Mouse (Mus musculus) CD4-positive, CD25-positive, alpha-beta regulatory T cell, adult 9 weeks (primary cell): ENCODE measurements around the gene H2al3. TPM values are rescaled to one million over a fixed set of nuclear protein-coding genes. Genes with fewer than 3 reads are reported as not detected.

Source experiments
- polyA plus RNA-seq: library from polyadenylated mRNA; unstranded; fragments of 100-300 nt; shearing (Covaris generic); gene quantifications from one replicate; pipeline ENCODE4 v1.2.1, GENCODE M21; 2017

Gene H2al3
- polyA plus RNA-seq: not detected

DNA sequence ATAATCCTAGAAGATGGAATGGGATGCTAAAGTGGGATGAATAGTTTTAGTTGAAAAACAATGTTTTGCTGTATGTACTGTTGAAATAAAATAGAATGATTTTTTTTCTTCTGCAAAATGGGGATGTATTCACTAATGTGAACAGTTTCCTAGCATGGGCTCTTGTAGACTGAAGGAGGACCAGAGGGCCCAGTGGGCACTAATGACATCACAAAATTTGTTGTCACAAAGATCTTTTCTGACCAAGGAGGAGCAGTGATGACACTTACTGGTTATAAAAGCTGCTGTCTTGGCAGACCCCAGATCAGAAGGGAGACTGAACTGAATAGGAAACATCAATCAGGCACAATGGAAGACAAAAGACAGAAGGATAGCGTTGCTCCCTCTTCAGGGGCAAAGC lies at the start of gene H2al3:
TSS of gene H2al3 (plus strand) at position 301 of the 400 bp plus-strand sequence.

DNA sequence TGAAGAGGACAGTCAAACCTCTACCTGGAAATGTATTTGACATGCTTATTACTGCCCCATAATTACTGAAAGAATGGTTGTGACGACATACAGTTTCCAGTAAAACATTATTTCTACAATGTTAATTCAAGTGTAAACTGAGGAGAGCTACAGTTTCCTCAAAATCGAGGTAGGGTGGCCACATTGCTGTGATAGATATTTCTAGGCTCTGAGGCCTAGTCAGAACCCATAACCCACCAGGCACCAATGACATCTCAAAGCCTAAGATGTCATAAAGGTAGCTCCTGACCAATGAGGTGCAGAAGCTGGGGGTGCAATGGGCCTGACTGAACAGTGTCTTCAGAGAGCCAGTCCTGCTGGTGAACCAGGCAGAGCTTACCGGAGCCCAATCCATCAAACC lies 2.9 kb upstream of the H2al3 start, which contains the start of gene Hypm:
TSS of gene Hypm (plus strand) at position 301 of the 400 bp plus-strand sequence.

DNA sequence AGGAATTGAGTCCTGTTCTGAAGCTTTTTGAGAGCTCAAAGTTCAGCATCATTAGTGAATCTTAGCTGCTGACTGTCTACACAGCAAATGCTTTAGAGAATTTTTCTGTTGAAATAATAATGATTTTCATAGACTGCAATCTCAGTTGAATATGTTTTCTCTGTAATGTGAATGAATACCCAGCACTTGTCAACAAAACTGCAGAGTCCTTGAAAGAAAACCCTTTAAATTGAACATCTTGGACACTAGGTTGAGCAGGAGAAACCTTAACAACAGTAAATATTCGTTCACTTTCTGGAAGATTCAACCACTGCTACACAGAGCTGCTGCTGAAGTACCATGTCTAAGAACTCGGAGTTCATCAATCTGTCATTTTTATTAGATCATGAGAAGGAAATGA lies 35.8 kb downstream of the H2al3 start, which contains the start of gene Sytl5:
TSS of gene Sytl5 (plus strand) at position 301 of the 400 bp plus-strand sequence.

Other genes with a start within 250 kb of the H2al3 start
- gene Dynlt3, start 186.7 kb upstream of the H2al3 start, polyA plus RNA-seq: 44.2 TPM
- gene Hypm, start 2.8 kb upstream of the H2al3 start, polyA plus RNA-seq: not detected
- gene Sytl5, start 35.9 kb downstream of the H2al3 start, polyA plus RNA-seq: not detected